Mouse (Mus musculus) C2C12 (cell line): ENCODE results near the gene Syf2.

Source experiments
- CEBPB ChIP-seq: IDR thresholded peaks from one replicate; pipeline ENCODE4 v1.6.1; 2011; ENCODE audit warnings: low read depth, mild to moderate bottlenecking, control low read depth, moderate library complexity
- CTCF ChIP-seq: IDR thresholded peaks from one replicate; pipeline ENCODE4 v1.5.1; 2011; ENCODE audit not compliant: control insufficient read depth, insufficient read depth, insufficient read length
- MAX ChIP-seq: IDR thresholded peaks from one replicate; pipeline ENCODE4 v1.6.1; 2011; ENCODE audit warnings: mild to moderate bottlenecking, control low read depth
- MYOG ChIP-seq: IDR thresholded peaks from one replicate; pipeline ENCODE4 v1.6.1; 2011; ENCODE audit not compliant: control insufficient read depth, insufficient read length; ENCODE audit errors: extremely low read depth

DNA sequence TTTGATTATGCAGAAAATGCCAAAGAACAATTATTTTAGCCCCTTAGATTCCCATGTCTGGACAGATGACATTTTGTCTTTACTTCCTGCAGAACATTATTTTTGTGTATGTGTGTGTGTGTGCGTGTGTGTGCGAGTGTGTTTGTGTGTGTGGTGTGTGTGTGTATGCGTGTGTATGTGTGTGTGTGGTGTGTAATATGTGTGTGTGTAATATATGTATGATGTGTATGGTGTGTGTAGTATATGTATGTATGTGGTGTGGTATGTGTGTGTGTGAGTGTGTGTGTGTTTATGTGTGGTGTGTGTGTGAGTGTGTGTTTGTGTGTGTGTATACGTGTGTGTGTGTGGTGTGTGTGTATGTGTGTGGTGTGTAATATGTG is 45.2 kb downstream of the Syf2 start:
- TF ChIP-seq CTCF: no peak
- no peak for TF ChIP-seq MAX
- TF ChIP-seq CEBPB: no peak
- no peak for TF ChIP-seq MYOG
